In genomic region chr2:32449761-32450754, GRCm38 (mm10) we compare ENCODE assay signal across 8 mouse cellular contexts. TPM values are rescaled to one million over a fixed set of nuclear protein-coding genes. Genes with fewer than 3 reads are reported as not detected.
DNase-seq lines count a peak whose midpoint lies in the region; ATAC-seq and TF ChIP-seq lines count a peak whose summit lies in the region.

TSS of gene Naif1 (plus strand) at chr2:32450457.

- ATAC-seq in liver, embryonic 15.5 days (ENCODE audit: insufficient read depth) = no peak
- no peak for ATAC-seq in stomach, postnatal 0 days (ENCODE audit: low FRiP score, low TSS enrichment)
- ATAC-seq in monocyte, adult 5-6 weeks (replicated peaks; ENCODE audit: insufficient number of reproducible peaks, low FRiP score, low TSS enrichment, poor library complexity, severe bottlenecking) = no peak

- peaks cover 26% of the 10 kb centered on the region for H3K36me3 ChIP-seq in embryonic facial prominence, embryonic 10.5 days (replicated peaks)
- H3K36me3 ChIP-seq in hindbrain, embryonic 10.5 days = peaks cover 8% of the 10 kb centered on the region
- H3K36me3 ChIP-seq in liver, embryonic 15.5 days (replicated peaks) = 0 out of 2 replicates have a peak, but pooled peaks cover 2% of the 10 kb centered on the region
- H3K36me3 ChIP-seq in stomach, postnatal 0 days (ENCODE audit: control insufficient read depth, insufficient read depth, low read length) = no peaks in the 10 kb centered on the region; the same call in 1 of the 2 replicates

- H3K9me3 ChIP-seq in embryonic facial prominence, embryonic 10.5 days = no peaks in the 10 kb centered on the region
- H3K9me3 ChIP-seq in hindbrain, embryonic 10.5 days = no peaks in the 10 kb centered on the region
- H3K9me3 ChIP-seq in liver, embryonic 15.5 days (replicated peaks) = no peaks in the 10 kb centered on the region
- no peaks in the 10 kb centered on the region for H3K9me3 ChIP-seq in stomach, postnatal 0 days (ENCODE audit: control insufficient read depth, low read length)

- H3K4me3 ChIP-seq in left cerebral cortex, adult 2 months = peak within 1 kb of the TSS; percentile 86
- peak within 1 kb of the TSS; percentile 81 for H3K4me3 ChIP-seq in embryonic facial prominence, embryonic 10.5 days
- H3K4me3 ChIP-seq in hindbrain, embryonic 10.5 days = peak within 1 kb of the TSS; percentile 79
- H3K4me3 ChIP-seq in liver, embryonic 15.5 days (replicated peaks) = peak within 1 kb of the TSS; percentile 94
- H3K4me3 ChIP-seq in stomach, postnatal 0 days (ENCODE audit: low read depth, low read length) = peak within 1 kb of the TSS; percentile 86

- peak within 1 kb of the TSS; percentile 97 for H3K4me2 ChIP-seq in liver, embryonic 15.5 days
- peak within 1 kb of the TSS; percentile 80 for H3K4me2 ChIP-seq in stomach, postnatal 0 days (replicated peaks; ENCODE audit: low read depth)

- peak; percentile 43 to 45 for DNase-seq in left cerebral cortex, adult 2 months (ENCODE audit: extremely low spot score in 1 of 2, low spot score in 2 of 2)
- DNase-seq in left cerebral cortex, postnatal 4 days = no peak
- no peak for DNase-seq in embryonic facial prominence, embryonic 10.5 days (ENCODE audit: low spot score)
- DNase-seq in hindbrain, embryonic 10.5 days (ENCODE audit: low spot score) = no peak
- DNase-seq in stomach, postnatal 0 days (ENCODE audit: low spot score) = no peak
- DNase-seq in gastrocnemius, adult 18-20 months (ENCODE audit: low spot score) = no peak

- intact Hi-C loops in left cerebral cortex, adult 2 months (cut with DNase I) = loop anchor here (2.0 kb wide), 1 partner anchor 19 kb away; no protein-coding TSS in a partner anchor
- intact Hi-C loops in left cerebral cortex, postnatal 4 days (cut with DNase I) = no loop called here

- peaks cover 45% of the 10 kb centered on the region for H3K4me1 ChIP-seq in embryonic facial prominence, embryonic 10.5 days
- peaks cover 44% of the 10 kb centered on the region for H3K4me1 ChIP-seq in hindbrain, embryonic 10.5 days (replicated peaks)
- peaks cover 78% of the 10 kb centered on the region for H3K4me1 ChIP-seq in liver, embryonic 15.5 days (replicated peaks)
- H3K4me1 ChIP-seq in stomach, postnatal 0 days (replicated peaks; ENCODE audit: control insufficient read depth, insufficient read depth) = peaks cover 7% of the 10 kb centered on the region

- H3K9ac ChIP-seq in liver, embryonic 15.5 days = peak within 1 kb of the TSS; percentile 93
- H3K9ac ChIP-seq in stomach, postnatal 0 days (ENCODE audit: low read length) = peak within 1 kb of the TSS; percentile 88

- no peak for TF ChIP-seq CTCF in left cerebral cortex, adult 2 months (IDR thresholded peaks at IDR 0.05)
- no peak for TF ChIP-seq CTCF in stomach, postnatal 0 days (IDR thresholded peaks at IDR 0.05; ENCODE audit: low read depth)

- peak within 1 kb of the TSS; percentile 87 for H3K27ac ChIP-seq in left cerebral cortex, adult 2 months
- peak within 1 kb of the TSS; percentile 89 for H3K27ac ChIP-seq in embryonic facial prominence, embryonic 10.5 days (replicated peaks)
- H3K27ac ChIP-seq in hindbrain, embryonic 10.5 days = peak within 1 kb of the TSS; percentile 92
- peak within 1 kb of the TSS; percentile 98 for H3K27ac ChIP-seq in liver, embryonic 15.5 days (replicated peaks)
- H3K27ac ChIP-seq in stomach, postnatal 0 days (replicated peaks) = peak within 1 kb of the TSS; percentile 94

- no peaks in the 10 kb centered on the region for H3K27me3 ChIP-seq in embryonic facial prominence, embryonic 10.5 days (replicated peaks; ENCODE audit: low read depth, poor library complexity, severe bottlenecking)
- H3K27me3 ChIP-seq in hindbrain, embryonic 10.5 days (ENCODE audit: insufficient read depth, poor library complexity, severe bottlenecking) = no peaks in the 10 kb centered on the region
- H3K27me3 ChIP-seq in liver, embryonic 15.5 days = no peaks in the 10 kb centered on the region
- no peaks in the 10 kb centered on the region for H3K27me3 ChIP-seq in stomach, postnatal 0 days (ENCODE audit: control insufficient read depth, insufficient read depth, low read length)

- TF ChIP-seq EP300 in stomach, postnatal 0 days (optimal IDR thresholded peaks at IDR 0.05) = no peak

- 80% methylated on average over 15 of the region's 15 CpGs for WGBS in embryonic facial prominence, embryonic 10.5 days
- WGBS in hindbrain, embryonic 10.5 days = 83% methylated on average over 15 of the region's 15 CpGs
- 52% methylated on average over 15 of the region's 15 CpGs for WGBS in liver, embryonic 15.5 days (ENCODE audit: insufficient replicate concordance)
- WGBS in stomach, postnatal 0 days = 72% methylated on average over 15 of the region's 15 CpGs

RNA-seq across cellular contexts. Expression of gene Naif1, which starts in this region (rescaled TPM):
- total RNA-seq in left cerebral cortex, adult 2 months (2021) = 1 to 10 TPM; 3.3 to 3.7 TPM
- 1 to 10 TPM; 3.1 to 4.0 TPM for total RNA-seq in left cerebral cortex, postnatal 4 days (2021)
- polyA plus RNA-seq in embryonic facial prominence, embryonic 10.5 days (2016; fragmentation: Nextera tagmentation; extraction: Ambion mirVana) = 6.4 and 6.8 TPM in 2 replicates
- 6.0 and 6.4 TPM in 2 replicates for polyA plus RNA-seq in hindbrain, embryonic 10.5 days (2016; fragmentation: Nextera tagmentation; extraction: Ambion mirVana)
- polyA plus RNA-seq in liver, embryonic 15.5 days (2015; fragmentation: Nextera tagmentation; extraction: Ambion mirVana) = 2.4 TPM in 2 replicates
- polyA plus RNA-seq in stomach, postnatal 0 days (2015; fragmentation: Nextera tagmentation; extraction: Ambion mirVana) = 2.5 and 2.6 TPM in 2 replicates
- 4.4 to 6.9 TPM (median 6.5 TPM) in 3 replicates for total RNA-seq in monocyte, adult 5-6 weeks (2017)
- 1 to 10 TPM; 2.6 to 3.0 TPM for total RNA-seq in gastrocnemius, adult 18-20 months (2021)

Comparison
In these comparisons a context has a peak if more than half of its experiments do, and no peak if none do; other contexts are left out.
1. DNase-seq: peak in left cerebral cortex, adult 2 months (2 of 2); none in left cerebral cortex, postnatal 4 days (single experiment), embryonic facial prominence, embryonic 10.5 days (single experiment), hindbrain, embryonic 10.5 days (single experiment), stomach, postnatal 0 days (single experiment) and gastrocnemius, adult 18-20 months (single experiment).
2. Peak in every context shown above with its lines, with median percentiles within 50 percentile points of each other: H3K27ac ChIP-seq and H3K4me3 ChIP-seq.